Mouse (Mus musculus) ovary, postnatal 36 days (tissue): Measurements from ENCODE around the gene Galntl5.
"Not testable (repeated sequence)": the region's sequence is repeated elsewhere in the genome, so short reads cannot be mapped to it uniquely, and the experiment has no call there.

Experiments used
- DNase-seq: peaks from one replicate; pipeline ENCODE4 v3.0.0; 2022; ENCODE audit warnings: low spot score, mixed read lengths

Gene Galntl5

GRCm38 (mm10) chr5:25181004-25181531 lies at the start of gene Galntl5:
Galntl5 (plus strand) TSS chr5:25181460.
- DNase-seq = no peak

- DNase-seq = no peak
Measured at GRCm38 (mm10) chr5:25146705-25147104, 34.6 kb upstream of the Galntl5 start.

GRCm38 (mm10) chr5:25149331-25149965 lies 31.8 kb upstream of the Galntl5 start:
- DNase-seq = no peak

- no peak for DNase-seq
Measured at GRCm38 (mm10) chr5:25153491-25153890, 27.8 kb upstream of the Galntl5 start.

GRCm38 (mm10) chr5:25153996-25154395 lies 27.3 kb upstream of the Galntl5 start:
- DNase-seq = peak; percentile 23

DNA sequence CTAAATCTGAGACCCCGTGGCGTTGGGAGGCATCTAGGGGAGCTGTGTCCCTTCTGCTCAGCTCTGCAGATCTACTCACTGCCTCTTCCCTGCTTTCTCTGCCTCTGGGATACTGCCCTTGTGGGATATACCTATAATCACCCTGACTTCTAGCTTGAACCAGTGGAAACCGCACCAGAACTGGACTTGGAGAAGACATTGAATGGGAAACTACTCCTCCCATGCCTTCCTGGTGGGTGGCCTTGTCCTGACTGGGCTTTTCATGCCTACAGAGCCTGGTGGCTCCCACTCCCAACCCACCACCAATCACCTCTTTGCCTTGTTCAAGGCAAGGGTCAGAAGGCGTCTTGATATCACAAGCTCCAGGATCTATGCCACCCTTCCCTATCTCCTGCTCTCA lies 26.4 kb upstream of the Galntl5 start:
- DNase-seq = no peak

DNA sequence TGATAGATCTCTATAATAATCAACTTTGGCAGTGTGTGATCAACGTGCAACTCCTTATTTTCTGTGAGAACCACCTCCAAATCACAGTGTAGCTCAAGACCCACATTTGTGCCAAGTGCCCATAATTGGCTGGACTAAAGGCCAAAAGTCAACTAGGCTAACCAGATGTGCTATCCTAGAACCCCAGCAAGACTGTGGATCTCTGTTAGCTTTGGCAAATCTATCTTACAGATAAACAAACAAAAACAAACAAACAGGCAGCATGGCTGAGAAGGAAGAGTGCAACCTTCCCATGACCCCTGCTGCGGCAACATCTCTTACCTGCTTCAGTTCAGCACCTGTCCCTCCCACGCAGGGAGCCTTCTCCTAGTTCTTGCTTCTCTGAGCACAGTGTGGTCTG lies 25.9 kb upstream of the Galntl5 start:
- DNase-seq = no peak

GRCm38 (mm10) chr5:25157136-25157535 lies 24.1 kb upstream of the Galntl5 start:
- DNase-seq = no peak

DNA sequence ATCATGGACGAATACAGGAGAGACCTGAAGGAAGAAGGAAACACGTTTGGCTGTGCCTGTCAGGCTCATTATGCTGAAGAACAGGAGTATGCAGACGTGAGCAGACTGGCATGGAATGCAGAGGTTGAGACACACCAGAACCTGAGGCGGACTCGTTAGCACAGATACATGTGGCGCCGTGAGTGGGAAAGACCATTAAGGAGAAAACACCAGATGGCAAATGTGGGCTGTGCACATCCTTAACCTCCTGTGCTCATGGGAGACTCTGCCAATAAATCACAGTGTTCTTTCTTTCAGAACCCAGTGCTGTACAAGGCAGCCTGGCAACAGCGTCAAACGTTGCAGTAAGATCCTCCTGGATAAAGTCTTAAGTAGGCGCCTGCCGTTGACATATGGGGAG lies 20.7 kb upstream of the Galntl5 start:
- no peak for DNase-seq

- DNase-seq = no peak
Measured at GRCm38 (mm10) chr5:25162981-25163380, 18.3 kb upstream of the Galntl5 start.

GRCm38 (mm10) chr5:25163938-25164337 lies 17.3 kb upstream of the Galntl5 start:
- DNase-seq = no peak

- DNase-seq = no peak
Measured at GRCm38 (mm10) chr5:25164341-25164740, 16.9 kb upstream of the Galntl5 start.

DNA sequence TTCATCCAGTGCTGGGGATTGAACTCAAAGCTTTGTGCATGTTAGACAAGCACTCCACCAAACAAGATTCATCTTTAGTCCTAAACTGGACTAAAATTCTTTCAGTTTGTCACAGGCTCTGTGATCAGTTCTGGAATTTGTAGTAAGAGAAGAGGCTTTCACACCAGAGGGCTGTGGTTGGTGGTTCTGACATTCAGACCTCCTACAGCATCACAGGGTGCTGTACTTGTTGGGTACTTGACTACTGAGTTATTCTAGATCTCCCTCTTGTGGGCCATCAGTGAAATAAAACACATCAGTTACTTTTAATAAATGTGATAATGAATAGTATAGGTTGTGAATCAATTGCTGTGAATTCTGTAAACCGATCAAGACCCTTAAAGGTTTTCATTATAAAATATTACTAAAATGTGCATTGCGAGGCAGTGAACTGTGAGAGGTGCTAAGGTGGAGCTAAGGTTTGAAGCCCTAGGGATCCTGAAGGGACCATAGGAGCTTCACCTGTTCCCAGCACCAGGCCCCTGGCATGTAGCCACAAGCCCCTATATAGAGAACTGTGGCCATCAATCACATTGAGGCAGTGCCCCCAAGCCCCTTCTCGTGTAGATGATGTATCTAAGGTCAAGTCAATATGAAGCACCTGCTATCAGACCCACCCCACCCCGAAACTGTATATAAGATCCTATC lies 16.0 kb upstream of the Galntl5 start:
- DNase-seq = no peak

DNA sequence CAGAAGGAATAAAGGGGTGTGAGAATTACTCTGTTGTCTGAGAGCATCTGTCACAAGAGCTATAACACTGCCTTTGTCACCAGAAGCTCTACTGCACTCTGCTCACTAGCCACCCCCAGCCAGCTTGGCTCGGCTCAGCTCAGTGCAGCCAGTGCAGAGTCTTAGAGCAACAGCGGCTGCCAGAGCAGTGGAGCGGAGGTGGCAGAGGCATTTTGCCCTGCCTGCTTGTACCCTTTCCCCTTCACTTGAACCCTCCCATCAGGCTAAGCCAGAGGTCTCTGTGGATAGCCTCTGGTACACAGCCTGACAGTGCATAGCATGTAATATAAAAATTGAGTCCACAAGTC lies 15.5 kb upstream of the Galntl5 start:
- no peak for DNase-seq

DNA sequence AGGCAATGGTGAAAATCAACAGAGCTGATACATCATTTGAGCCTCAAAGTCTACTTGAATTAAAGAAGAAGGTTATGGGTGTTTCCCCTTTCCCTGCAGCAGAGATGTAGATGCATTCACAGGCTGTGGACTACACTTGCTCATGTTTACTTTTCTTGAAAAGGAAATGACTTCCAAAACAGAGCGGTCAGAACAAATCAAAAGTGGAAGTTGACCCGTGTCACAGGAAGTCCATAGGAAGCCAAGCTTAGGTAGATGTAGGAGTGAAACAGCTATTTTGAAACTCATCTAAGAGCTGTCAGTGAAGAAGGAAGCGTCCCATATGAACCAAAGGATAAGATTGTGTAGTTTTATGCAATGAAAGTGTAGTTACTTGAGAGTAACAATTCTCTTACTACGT lies 14.6 kb upstream of the Galntl5 start:
- DNase-seq = no peak

DNA sequence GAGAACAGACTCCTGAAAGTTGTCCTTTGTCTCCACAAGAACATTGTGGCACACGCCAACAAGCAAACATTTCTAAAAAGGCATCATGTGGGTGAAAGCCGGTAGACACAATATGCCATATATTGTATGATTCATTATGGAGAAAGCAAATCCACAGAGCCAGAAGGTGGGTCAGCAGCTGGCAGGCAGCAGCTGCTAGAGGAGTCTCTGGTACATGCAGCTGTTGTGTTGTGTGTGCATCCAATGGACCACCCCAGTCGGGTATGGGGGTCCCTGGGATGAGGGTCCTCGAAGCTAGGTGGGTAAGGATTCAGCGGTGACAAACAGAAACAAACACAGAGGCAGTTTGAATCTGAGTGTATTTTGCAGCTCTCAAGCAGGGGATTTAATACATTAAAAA lies 3.3 kb upstream of the Galntl5 start:
- not testable (repeated sequence) for DNase-seq

DNA sequence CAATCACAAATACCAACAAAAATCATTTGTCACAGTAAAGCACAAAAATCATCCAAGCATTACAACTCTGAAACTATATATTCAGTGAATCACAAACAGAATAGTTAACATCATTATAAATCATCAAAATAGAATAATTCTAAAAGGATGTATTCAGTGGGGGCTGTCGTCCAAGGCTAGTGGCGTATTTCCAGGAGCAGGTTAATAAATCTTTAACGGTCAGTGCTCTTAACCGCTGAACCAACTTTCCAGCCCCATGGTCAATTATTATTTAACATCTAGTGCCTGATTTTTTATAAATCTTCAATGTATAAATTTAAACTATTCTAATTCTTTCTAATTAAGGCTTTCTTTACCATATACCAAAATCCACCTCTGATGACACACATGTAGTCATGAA lies 2.7 kb upstream of the Galntl5 start:
- not testable (repeated sequence) for DNase-seq

- DNase-seq = no peak
Measured at GRCm38 (mm10) chr5:25179284-25179683, 2.0 kb upstream of the Galntl5 start.

- no peak for DNase-seq
Measured at GRCm38 (mm10) chr5:25179936-25180488, 1.2 kb upstream of the Galntl5 start.

DNA sequence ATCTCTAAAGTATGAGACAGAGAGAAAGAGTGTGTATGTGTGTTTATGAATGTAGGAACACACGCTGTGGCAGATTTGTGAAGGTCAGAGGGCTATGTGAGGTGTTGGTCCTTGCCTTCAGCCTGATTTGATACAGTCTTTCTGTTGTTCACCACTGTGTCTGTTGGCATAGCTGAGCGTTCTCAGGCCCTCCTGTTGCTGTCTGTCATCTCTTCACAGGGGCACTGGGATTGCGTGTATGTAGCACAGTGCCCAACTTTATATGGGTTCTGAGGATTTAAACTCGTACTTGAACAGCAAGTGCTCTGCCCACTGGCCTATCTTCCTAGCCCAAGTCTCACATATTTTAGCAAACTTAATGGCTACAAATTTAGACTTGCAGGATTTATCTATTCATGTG lies 2.3 kb downstream of the Galntl5 start:
- no peak for DNase-seq

DNA sequence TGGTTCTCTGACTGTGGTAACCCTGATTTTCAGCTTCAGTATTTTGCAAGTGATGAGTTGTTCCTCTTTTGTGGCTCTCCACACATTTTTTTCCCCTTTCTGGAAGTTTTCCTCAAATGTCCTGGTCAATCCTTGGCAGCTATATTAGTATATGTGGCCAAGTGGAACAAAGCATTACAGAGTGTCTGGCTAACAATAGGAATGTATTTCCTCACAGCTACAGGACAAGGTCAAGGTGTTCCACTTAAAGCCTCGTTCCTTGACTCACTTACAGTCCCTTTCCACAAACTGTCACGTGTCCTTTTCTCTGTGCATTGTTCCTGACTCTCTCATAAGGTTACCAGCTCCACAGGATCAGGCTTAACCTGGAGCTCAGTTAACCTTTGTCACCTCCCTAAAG lies 3.3 kb downstream of the Galntl5 start:
- no peak for DNase-seq

- DNase-seq = no peak
Measured at GRCm38 (mm10) chr5:25187727-25188126, 6.5 kb downstream of the Galntl5 start.

GRCm38 (mm10) chr5:25188802-25189201 lies 7.5 kb downstream of the Galntl5 start:
- peak; percentile 23 for DNase-seq
